Mouse (Mus musculus) forebrain, postnatal 0 days (tissue): ENCODE measurements around the gene Gm49369. TPM values are rescaled to one million over a fixed set of nuclear protein-coding genes. Genes with fewer than 3 reads are reported as not detected.
"Not testable (repeated sequence)": the region's sequence is repeated elsewhere in the genome, so short reads cannot be mapped to it uniquely, and the experiment has no call there.

Source experiments
- ATAC-seq: fragments of 200-750 bp; cut with Nextera tagmentation; 2 replicates; pipeline ENCODE4 v1.8.0; 2017; ENCODE audit warnings: mild to moderate bottlenecking, moderate library complexity
- DNase-seq: peaks from one replicate; pipeline ENCODE4 v3.0.0-alpha.2; 2015
- H3K27ac ChIP-seq: fragments of 300-500 bp; sonication (generic); 2 replicates; pipeline ENCODE4 v1.5.1; 2014; ENCODE audit warnings: low read depth, mild to moderate bottlenecking, antibody characterized with exemption, low read length, moderate library complexity, mixed read lengths
- H3K27me3 ChIP-seq: fragments of 300-500 bp; sonication (generic); 2 replicates; pipeline ENCODE4 v1.6.1; 2014; ENCODE audit warnings: mild to moderate bottlenecking, low read length, mixed read lengths; ENCODE audit not compliant: insufficient read depth
- H3K36me3 ChIP-seq: fragments of 300-500 bp; sonication (generic); 2 replicates; pipeline ENCODE4 v1.6.1; 2014; ENCODE audit warnings: mild to moderate bottlenecking, moderate library complexity; ENCODE audit not compliant: insufficient read depth
- H3K4me1 ChIP-seq: fragments of 300-500 bp; sonication (generic); 2 replicates; pipeline ENCODE4 v1.6.1; 2014; ENCODE audit warnings: antibody characterized with exemption; ENCODE audit not compliant: insufficient read depth
- H3K4me2 ChIP-seq: fragments of 300-500 bp; sonication (generic); 2 replicates; pipeline ENCODE4 v1.6.1; 2014; ENCODE audit warnings: low read depth, mild to moderate bottlenecking, moderate library complexity
- H3K4me3 ChIP-seq: fragments of 300-500 bp; sonication (generic); 2 replicates; pipeline ENCODE4 v1.5.1; 2014; ENCODE audit warnings: low read depth, low read length, mixed read lengths
- H3K9ac ChIP-seq: fragments of 300-500 bp; sonication (generic); 2 replicates; pipeline ENCODE4 v1.6.1; 2014; ENCODE audit warnings: mild to moderate bottlenecking
- H3K9me3 ChIP-seq: fragments of 300-500 bp; sonication (generic); 2 replicates; pipeline ENCODE4 v1.6.1; 2016; ENCODE audit warnings: low read length
- CTCF ChIP-seq: sonication (generic); IDR thresholded peaks from 2 replicates; pipeline ENCODE4 v1.5.1; 2016; ENCODE audit warnings: antibody characterized with exemption, control low read depth, low read depth
- WGBS: fragments of 180-500 bp; shearing (Covaris S2); extraction: QIAGEN DNeasy Blood & Tissue Kit; methylation state at CpG from one replicate; pipeline ENCODE4 v1.1.7; 2014; 5-methylcytosine and 5-hydroxymethylcytosine counted together
- polyA plus RNA-seq: library from polyadenylated mRNA; unstranded; fragments of >200 nt; fragmentation: Nextera tagmentation; extraction: Ambion mirVana; gene quantifications from 2 replicates; pipeline ENCODE4 v1.2.1, GENCODE M21; 2015
- total RNA-seq: library from RNA; depleted of rRNA; stranded (reverse); fragments of >200 nt; gene quantifications from 2 replicates; pipeline ENCODE4 v1.2.3, GENCODE M21; 2014

The Gm49369 gene
- total and polyA plus RNA-seq, 2 experiments from 2014 or later: 21.2 TPM; not detected in 1

GRCm38 (mm10) chr7:142342247-142342640 lies 40.2 kb downstream of the Gm49369 start:
- Histone ChIP-seq H3K27ac (no peak overlapping the region), H3K27me3 (no peaks in the 10 kb centered on the region), H3K9me3 (no peaks in the 10 kb centered on the region), H3K36me3 (no peaks in the 10 kb centered on the region), H3K4me3 (no peak overlapping the region), H3K4me1 (no peaks in the 10 kb centered on the region), H3K4me2 (no peak overlapping the region), H3K9ac (no peak overlapping the region)
- TF ChIP-seq CTCF: no peak
- ATAC-seq (no peak), DNase-seq (no peak)
- 87% methylated on average over 3 of the region's 3 CpGs for WGBS

GRCm38 (mm10) chr7:142341564-142342246 lies 40.8 kb downstream of the Gm49369 start:
- Histone ChIP-seq H3K27ac (no peak overlapping the region), H3K4me3 (no peak overlapping the region), H3K9me3 (no peaks in the 10 kb centered on the region), H3K9ac (no peak overlapping the region), H3K36me3 (no peaks in the 10 kb centered on the region), H3K4me1 (no peaks in the 10 kb centered on the region), H3K4me2 (no peak overlapping the region), H3K27me3 (no peaks in the 10 kb centered on the region)
- no peak for TF ChIP-seq CTCF
- 74% methylated on average over 10 of the region's 10 CpGs for WGBS
- DNase-seq (no peak), ATAC-seq (no peak)

DNA sequence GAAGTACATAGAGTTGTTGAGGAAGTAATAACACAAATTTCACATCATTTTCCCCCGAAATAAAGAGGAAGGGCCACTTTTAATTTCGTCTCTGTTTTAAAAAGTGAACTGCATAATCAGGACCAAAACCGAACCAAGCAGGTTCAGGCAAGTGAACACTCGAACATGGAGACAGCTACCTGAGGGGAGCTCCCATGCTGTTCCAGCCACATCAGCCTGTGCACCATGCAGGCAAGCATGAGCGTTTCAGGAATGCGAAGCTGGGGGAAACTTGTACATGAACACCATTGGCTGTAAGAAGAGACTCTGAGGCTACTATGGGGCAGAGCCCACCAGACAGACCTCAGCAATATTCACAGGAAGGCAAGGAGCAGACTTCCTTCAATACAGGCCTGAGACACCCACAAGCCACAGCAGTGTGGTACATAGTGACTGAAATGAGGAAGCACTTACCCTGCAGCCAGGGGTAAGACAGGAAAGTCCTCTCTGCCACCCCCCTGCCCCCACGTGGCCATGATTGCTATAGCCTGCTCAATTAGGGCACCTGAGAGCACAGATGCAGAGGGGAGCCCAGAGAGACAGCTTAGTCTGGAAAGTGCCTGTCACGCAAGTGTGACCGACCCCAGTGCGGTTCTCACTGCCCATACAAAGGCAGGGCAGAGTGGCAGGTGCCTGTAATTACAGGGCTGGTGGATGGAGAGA lies 42.0 kb downstream of the Gm49369 start:
- no peaks in the 10 kb centered on the region for H3K27me3 ChIP-seq
- DNase-seq: no peak
- no peak for TF ChIP-seq CTCF
- H3K27ac ChIP-seq: no peak overlapping the region
- 61% methylated on average over 10 of the region's 10 CpGs for whole genome bisulfite sequencing
- H3K36me3 ChIP-seq: no peaks in the 10 kb centered on the region
- H3K9me3 ChIP-seq: no peaks in the 10 kb centered on the region
- no peak overlapping the region for H3K4me3 ChIP-seq
- no peak overlapping the region for H3K9ac ChIP-seq
- no peak for ATAC-seq
- no peak overlapping the region for H3K4me2 ChIP-seq
- no peaks in the 10 kb centered on the region for H3K4me1 ChIP-seq

GRCm38 (mm10) chr7:142335151-142335550 lies 47.3 kb downstream of the Gm49369 start:
- WGBS: 51% methylated on average over 8 of the region's 8 CpGs
- no peaks in the 10 kb centered on the region for H3K9me3 ChIP-seq
- ATAC-seq (no peak; the same call in 1 of the 2 replicates), DNase-seq (peak; percentile 32)
- H3K36me3 ChIP-seq: no peaks in the 10 kb centered on the region
- H3K4me1 ChIP-seq: no peaks in the 10 kb centered on the region
- no peaks in the 10 kb centered on the region for H3K27me3 ChIP-seq
- H3K4me3 ChIP-seq: no peak overlapping the region
- H3K9ac ChIP-seq: no peak overlapping the region
- no peak for TF ChIP-seq CTCF
- H3K27ac ChIP-seq: no peak overlapping the region
- H3K4me2 ChIP-seq: no peak overlapping the region

DNA sequence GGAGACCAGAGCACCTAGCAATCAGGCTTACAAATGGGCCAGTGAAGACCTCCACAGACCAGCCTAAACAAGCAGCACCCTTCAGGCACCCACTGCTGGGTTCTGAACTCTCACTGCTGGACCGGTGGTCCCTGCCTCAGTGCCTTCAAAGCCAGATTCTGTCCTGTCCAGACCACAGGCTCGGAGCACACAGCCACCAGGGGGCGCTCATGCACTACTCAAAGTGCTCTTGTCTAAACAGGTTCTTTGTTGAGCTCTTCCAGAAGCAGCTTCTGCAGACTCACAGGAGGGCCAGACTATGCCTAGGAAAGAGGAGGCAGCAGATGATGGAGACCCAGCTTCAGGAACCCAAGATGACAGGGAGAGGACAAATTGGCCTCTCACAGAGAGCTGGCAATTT lies 48.2 kb downstream of the Gm49369 start:
- Histone ChIP-seq H3K27me3 (no peaks in the 10 kb centered on the region), H3K4me2 (no peak overlapping the region), H3K27ac (no peak overlapping the region), H3K9me3 (no peaks in the 10 kb centered on the region), H3K9ac (no peak overlapping the region), H3K36me3 (no peaks in the 10 kb centered on the region), H3K4me3 (no peak overlapping the region), H3K4me1 (no peaks in the 10 kb centered on the region)
- 3% methylated on average over 3 of the region's 3 CpGs for WGBS
- peak; percentile 94 for TF ChIP-seq CTCF
- DNase-seq (peak; percentile 92), ATAC-seq (peak; percentile 90)

DNA sequence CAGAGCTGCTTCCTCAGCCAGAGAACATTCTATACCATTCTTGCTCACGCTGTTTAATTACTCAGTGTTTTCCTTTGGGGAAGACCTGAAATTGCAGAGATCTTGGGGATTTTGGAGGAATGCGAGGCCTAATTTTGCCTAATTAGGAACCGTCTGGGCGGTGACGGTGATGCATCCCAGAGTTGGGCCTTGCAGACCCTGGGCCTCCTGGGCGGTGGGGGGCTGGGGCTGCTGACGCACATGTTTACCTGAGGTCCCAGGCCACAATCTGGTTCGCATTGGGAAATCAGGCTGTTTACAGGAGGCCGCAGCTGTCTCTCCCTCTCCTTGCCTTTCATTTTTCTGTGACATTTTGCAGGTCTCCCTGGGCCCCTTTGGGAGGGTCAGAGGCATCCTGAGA lies 49.7 kb downstream of the Gm49369 start:
- H3K4me2 ChIP-seq, H3K27ac ChIP-seq, H3K27me3 ChIP-seq, H3K36me3 ChIP-seq, ATAC-seq, H3K4me1 ChIP-seq, DNase-seq, H3K9me3 ChIP-seq, H3K4me3 ChIP-seq, H3K9ac ChIP-seq: not testable (repeated sequence)
- 52% methylated on average over 2 of the region's 9 CpGs for WGBS

DNA sequence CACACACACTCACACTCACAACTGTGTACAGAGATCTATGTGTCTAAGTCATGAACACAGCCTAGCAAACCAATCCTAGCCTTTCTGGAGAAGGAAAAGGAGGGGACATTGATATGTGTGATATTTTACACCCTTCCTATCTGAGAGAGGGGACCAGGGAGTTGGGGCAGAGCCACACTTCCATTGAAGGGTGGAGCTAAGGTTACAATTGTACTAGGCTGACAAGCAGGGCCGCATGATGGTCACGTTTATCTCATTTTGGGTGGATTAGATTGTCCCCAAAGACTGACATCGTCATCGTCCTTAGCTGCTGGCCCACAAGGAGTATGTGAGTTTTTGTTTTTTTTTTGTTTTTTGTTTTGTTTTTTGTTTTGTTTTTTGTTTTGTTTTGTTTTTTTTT lies 51.2 kb downstream of the Gm49369 start:
- WGBS: 87% methylated on average over 4 of the region's 4 CpGs
- H3K4me1 ChIP-seq: no peaks in the 10 kb centered on the region
- no peak for ATAC-seq
- no peak for DNase-seq
- H3K4me2 ChIP-seq: no peak overlapping the region
- TF ChIP-seq CTCF: no peak
- no peak overlapping the region for H3K27ac ChIP-seq
- no peaks in the 10 kb centered on the region for H3K27me3 ChIP-seq
- H3K9me3 ChIP-seq: no peaks in the 10 kb centered on the region
- no peak overlapping the region for H3K4me3 ChIP-seq
- no peaks in the 10 kb centered on the region for H3K36me3 ChIP-seq
- no peak overlapping the region for H3K9ac ChIP-seq
